Mouse (Mus musculus) mature B cell (primary cell): ENCODE measurements around the gene Wdsub1.

Source experiments
- in situ Hi-C: fragments of 300-500 bp; cut with MboI; formaldehyde crosslinking; loops from 2 replicates; pipeline ENCODE4 v1.14.3; 2019

Wdsub1 gene

GRCm38 (mm10) chr2:59841189-59841939, 41.0 kb downstream of the Wdsub1 start:
- in situ Hi-C loops: no loop called here

- in situ Hi-C loops: no loop called here
Observed at GRCm38 (mm10) chr2:59840191-59840590, 42.2 kb downstream of the Wdsub1 start.

DNA sequence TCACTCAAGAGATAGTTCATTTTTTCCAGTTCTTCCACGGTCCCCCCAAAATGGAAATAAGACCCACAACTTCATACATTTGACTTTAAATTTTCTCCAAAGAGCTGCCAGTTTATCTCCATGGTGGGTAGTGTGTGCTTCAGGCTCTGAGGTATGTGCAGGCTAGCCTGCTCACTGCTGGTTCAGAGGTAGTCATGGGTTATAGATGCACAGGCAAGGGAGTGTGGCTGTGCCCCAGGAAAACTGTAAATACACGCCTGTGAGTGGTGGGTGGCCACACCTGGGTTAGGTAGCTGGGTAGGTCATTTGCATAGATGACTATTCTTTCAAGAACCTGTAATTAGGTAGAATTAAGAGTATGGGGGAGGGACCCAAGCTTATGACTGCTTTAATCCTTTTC, 42.6 kb downstream of the Wdsub1 start:
- in situ Hi-C loops: no loop called here

- in situ Hi-C loops: no loop called here
Observed at GRCm38 (mm10) chr2:59838825-59839224, 43.6 kb downstream of the Wdsub1 start.

DNA sequence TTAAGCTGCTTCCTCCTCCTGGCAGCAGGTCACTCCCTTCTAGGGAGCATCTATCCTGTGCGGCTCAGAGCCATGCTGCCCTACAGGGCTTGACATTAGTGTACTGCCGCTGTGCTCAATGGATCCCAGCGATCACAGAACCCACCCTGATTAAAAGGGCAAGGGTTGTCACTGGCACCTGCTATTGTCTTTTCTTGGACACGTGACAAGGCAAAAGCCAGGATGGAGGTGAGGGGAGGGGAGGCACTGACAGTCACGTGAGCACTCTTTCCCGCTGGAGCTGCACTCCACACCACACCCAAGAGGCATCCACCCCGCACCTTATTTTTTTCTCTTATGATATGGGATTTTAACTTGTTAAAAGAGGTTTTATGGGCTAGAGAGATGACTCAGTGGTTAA, 50.6 kb downstream of the Wdsub1 start:
- in situ Hi-C loops: no loop called here

DNA sequence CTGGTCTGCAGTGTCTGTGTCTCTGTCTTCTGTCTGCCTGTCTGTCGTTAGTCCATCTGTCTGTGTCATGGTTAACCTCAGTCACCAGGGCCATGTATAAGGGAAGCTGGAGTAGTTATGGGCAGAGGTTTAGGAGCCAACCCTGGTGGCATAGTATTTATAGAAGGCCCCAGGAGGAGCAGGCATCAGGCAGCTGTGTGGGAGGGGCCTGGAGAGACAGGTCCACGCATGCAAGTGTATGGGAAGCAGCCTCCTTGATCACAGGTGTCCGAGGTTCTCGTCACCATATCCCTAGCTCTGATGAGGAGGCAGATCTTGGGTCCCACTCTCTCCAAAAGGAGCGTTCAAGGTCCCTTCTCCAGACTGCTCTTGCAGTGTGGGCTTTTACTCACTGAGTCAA, 51.5 kb downstream of the Wdsub1 start:
- in situ Hi-C loops: no loop called here

GRCm38 (mm10) chr2:59830151-59830550, 52.2 kb downstream of the Wdsub1 start:
- in situ Hi-C loops: no loop called here

- in situ Hi-C loops: no loop called here
Observed at GRCm38 (mm10) chr2:59829718-59830117, 52.7 kb downstream of the Wdsub1 start.

- in situ Hi-C loops: no loop called here
Observed at GRCm38 (mm10) chr2:59828777-59829508, 53.4 kb downstream of the Wdsub1 start.

- in situ Hi-C loops: no loop called here
Observed at GRCm38 (mm10) chr2:59828103-59828655, 54.2 kb downstream of the Wdsub1 start.

GRCm38 (mm10) chr2:59825380-59825779, 57.0 kb downstream of the Wdsub1 start:
- in situ Hi-C loops: no loop called here

DNA sequence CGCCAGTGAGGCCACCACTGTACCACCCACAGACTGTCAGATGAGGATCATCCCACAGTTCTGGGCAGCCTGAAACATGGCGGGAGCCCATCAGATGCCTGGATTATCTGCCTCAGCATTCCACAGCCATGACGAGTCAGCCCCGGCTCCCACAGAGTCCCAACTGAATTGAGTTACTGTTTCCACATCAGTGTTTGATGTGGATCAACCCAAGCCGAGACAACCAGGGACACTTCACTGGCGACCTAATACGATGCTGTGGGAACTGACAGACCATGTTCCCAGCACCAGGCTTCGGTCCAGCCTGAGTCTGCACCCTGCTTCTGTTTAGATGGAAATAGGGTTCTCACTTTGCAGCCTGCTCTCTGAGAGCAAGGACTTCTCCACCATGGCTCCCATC, 58.1 kb downstream of the Wdsub1 start:
- in situ Hi-C loops: no loop called here

DNA sequence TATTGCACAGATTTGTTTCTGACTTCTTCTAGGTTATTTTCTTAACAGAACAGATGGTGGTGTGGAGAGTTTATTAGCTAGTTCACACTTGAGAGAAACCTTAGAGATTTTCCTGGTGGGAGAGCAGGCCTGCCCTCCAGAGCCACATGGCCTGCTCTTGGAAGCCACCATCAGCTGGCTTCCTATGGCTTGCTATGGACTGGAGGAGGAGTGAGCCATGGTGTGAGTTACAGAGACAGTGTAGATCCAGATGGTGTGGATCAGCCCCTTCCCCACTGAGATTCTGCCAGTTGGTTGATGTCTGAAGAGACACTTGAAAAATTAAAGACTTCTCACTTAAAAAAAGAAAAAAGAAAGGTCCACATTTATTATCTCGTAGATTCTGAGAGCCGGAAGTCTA, 61.3 kb downstream of the Wdsub1 start:
- in situ Hi-C loops: no loop called here

DNA sequence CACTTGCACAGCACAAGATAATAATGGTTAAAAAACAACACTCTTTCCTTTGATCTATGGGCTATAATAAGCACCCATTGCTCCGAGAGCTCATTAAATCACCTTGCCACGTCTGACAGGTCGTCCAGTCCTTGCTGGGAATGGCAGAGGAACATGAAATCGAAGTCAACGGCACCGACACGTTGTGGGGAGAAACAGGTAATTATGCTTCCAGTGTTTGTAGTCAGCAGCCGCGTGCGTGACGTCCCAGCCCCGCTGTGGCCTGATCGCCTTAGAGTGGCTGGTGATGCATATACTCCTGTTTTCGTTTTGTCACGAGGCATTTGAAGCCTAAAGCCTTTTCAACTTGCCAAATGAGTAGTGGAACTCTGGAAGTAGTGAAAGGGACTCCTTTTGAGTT, 62.3 kb downstream of the Wdsub1 start:
- in situ Hi-C loops: no loop called here

GRCm38 (mm10) chr2:59819415-59819814, 63.0 kb downstream of the Wdsub1 start:
- in situ Hi-C loops: no loop called here

GRCm38 (mm10) chr2:59818663-59819062, 63.7 kb downstream of the Wdsub1 start:
- in situ Hi-C loops: no loop called here

DNA sequence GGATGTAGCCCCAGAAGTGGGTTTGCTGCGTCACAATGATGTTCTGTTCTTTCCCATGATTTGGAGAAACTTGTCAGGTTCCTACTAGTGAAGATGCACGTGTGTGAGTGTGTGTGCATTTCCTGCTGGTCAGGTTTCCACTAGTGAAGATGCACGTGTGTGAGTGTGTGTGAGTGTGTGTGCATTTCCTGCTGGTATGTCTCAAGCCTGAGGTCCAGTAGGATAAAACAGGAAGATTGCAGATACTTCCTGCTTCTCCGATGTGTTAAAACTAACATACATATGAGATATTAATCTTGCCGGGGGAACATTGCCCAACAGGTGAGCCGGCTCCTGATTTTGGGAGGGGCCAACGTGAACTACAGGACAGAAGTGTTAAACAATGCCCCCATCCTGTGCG, 67.4 kb downstream of the Wdsub1 start:
- in situ Hi-C loops: no loop called here

- in situ Hi-C loops: no loop called here
Observed at GRCm38 (mm10) chr2:59813457-59813856, 68.9 kb downstream of the Wdsub1 start.

GRCm38 (mm10) chr2:59812641-59813040, 69.8 kb downstream of the Wdsub1 start:
- in situ Hi-C loops: no loop called here

GRCm38 (mm10) chr2:59811247-59811646, 71.1 kb downstream of the Wdsub1 start:
- in situ Hi-C loops: no loop called here

- in situ Hi-C loops: no loop called here
Observed at GRCm38 (mm10) chr2:59810039-59810438, 72.4 kb downstream of the Wdsub1 start.

DNA sequence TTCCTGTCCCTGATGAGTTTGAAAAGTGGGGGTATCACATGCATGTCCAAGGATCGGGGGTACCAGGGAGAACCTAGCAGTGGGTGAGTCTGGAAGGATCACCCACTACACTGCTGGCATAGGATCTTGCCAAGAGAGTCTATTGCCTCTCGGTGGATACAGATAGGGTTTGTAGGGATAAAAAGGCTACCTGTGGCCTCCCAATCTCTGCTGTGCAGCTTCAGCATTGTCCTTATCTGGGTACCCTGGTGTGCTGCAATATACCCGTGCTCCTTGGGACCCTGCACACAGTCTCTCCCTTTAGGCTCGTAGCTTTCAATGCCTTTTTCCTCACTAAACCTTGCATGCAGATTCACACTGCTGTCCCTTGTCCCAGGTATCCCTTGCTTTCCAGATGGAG, 73.8 kb downstream of the Wdsub1 start:
- in situ Hi-C loops: no loop called here

GRCm38 (mm10) chr2:59806038-59806437, 76.4 kb downstream of the Wdsub1 start:
- in situ Hi-C loops: no loop called here
